Mouse (Mus musculus): ENCODE data around the gene Jph3. TPM values are rescaled to one million over a fixed set of nuclear protein-coding genes. Genes with fewer than 3 reads are reported as not detected.

Gene Jph3
- polyA plus RNA-seq, 1 experiment = not detected

DNA sequence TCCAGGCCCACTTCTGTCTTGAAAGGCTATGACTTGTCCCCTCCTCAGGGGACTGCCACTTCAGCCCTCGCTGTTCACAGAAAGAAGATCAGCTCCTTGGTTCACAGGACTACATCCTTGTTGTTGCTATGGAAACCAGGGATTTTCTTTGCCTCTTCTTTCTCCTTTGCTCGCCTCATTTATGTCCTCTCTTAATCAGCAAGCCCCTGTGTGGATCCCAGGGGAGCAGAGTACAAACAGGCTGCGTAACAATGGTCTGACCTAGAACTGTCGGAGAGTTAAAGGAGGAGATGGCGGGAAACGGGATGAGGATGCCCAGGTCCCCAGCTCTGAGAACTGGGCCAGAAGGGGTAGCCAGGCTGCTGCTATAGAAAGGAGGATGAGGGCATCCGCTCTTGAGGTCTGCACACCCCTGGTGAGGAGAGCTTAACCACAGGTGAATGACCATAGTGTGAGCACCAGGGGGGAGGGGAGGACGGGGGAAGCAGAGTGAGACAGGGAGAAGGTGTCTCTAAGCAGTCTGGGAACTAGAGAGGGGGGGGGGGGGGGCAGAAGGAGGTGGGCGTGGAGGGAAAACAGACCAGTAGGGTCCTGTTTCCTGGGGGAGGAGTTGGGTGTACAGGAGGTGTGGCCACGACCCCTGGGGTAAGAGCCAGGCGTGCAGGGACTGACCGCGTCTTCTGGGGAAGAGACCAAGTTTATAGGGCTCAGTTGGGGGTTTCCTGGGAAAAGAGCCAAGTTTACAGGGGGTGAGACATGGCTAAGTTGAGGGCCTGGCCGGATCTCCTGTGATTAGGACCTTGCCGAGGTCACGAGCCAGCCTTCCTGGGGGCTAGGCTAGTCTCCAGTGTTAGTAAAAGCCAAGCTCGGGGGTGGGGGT is 31.4 kb upstream of the Jph3 start:
- Histone ChIP-seq H3K9me3 (peaks cover 16% of the 10 kb centered on the region), H3K4me3 (replicated peaks) (no peak overlapping the region), H3K4me1 (peaks cover 12% of the 10 kb centered on the region; the same call in 1 of the 2 replicates), H3K27me3 (replicated peaks) (peaks cover 64% of the 10 kb centered on the region), H3K36me3 (replicated peaks; ENCODE audit: low read length) (no peaks in the 10 kb centered on the region)
- no peak for TF ChIP-seq FLI1 (IDR thresholded peaks at IDR 0.05; ENCODE audit: low read length)
- TF ChIP-seq GATA1 (IDR thresholded peaks at IDR 0.05; ENCODE audit: borderline replicate concordance, low read length) = no peak

DNA sequence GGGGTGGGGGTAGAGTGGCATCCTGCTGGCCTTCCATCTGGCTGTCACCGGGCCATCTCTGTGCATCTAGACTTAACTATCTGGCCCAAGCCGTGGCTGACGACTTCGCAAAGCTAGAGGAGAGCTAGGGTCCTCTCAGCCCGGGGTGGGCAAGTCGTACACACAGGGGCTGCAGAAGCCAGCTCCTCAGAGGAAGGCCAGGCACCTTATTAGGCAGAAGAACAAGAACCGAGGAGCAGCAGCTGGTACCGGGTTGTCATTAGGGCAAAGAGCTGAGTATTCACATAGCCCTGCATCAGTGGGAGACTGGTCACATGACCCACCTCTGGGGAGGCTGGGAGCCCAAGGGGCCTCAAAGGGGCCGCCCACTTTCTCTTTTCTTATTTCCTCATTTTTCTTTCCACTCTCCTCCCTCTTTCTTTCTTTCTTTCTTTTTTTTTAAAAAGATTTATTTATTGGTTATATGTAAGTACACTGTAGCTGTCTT is 30.8 kb upstream of the Jph3 start:
- Histone ChIP-seq H3K4me3 (replicated peaks) (no peak overlapping the region), H3K4me1 (peaks cover 10% of the 10 kb centered on the region; the same call in 1 of the 2 replicates), H3K9me3 (peaks cover 20% of the 10 kb centered on the region), H3K36me3 (replicated peaks; ENCODE audit: low read length) (no peaks in the 10 kb centered on the region), H3K27me3 (replicated peaks) (peaks cover 68% of the 10 kb centered on the region)
- TF ChIP-seq FLI1 (IDR thresholded peaks at IDR 0.05; ENCODE audit: low read length) (no peak), GATA1 (IDR thresholded peaks at IDR 0.05; ENCODE audit: borderline replicate concordance, low read length) (no peak)

DNA sequence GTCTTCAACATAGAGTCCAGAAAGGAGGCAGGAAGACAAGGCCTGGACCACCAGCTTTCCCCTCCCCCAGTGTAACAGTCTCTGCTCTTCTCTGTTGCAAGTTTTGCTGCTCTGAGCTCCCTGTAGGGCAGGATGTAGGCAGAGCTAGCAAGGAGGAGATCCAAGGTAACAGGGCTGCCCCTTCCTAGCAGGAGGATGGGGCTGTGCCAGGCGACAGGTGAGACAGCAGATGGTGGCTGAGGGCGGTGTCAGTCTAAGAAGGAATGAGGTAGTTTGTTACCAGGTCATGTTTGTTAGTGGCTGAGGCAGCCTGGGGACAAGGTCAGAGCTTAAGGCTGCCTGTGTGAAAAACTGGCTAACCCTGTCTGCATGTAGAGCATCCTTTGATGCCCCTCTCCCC is 29.5 kb upstream of the Jph3 start:
- Histone ChIP-seq H3K36me3 (replicated peaks; ENCODE audit: low read length) (no peaks in the 10 kb centered on the region), H3K9me3 (peaks cover 20% of the 10 kb centered on the region), H3K27me3 (replicated peaks) (peaks cover 70% of the 10 kb centered on the region), H3K4me3 (replicated peaks) (no peak overlapping the region), H3K4me1 (peaks cover 8% of the 10 kb centered on the region; the same call in 1 of the 2 replicates)
- TF ChIP-seq GATA1 (IDR thresholded peaks at IDR 0.05; ENCODE audit: borderline replicate concordance, low read length) = no peak
- no peak for TF ChIP-seq FLI1 (IDR thresholded peaks at IDR 0.05; ENCODE audit: low read length)

DNA sequence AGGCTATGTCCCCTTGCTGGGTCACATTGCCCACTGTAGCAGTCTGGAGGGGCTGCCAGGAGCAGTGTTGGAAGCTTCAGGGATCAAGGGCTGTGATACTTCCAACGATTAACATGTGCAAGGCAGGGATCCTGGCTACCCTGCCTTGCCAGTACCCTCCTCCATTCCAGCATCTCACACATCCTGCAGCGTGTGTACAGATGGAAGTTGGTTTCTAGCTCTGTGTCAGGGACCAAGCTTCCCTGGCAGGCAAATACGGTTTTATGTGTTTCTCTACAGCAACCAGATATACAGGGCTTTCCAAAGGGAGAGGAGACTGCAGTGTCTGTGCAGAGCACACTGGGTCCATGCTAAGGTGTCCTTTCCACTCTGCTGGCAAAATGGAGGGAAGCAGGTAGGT is 24.2 kb upstream of the Jph3 start:
- TF ChIP-seq FLI1 (IDR thresholded peaks at IDR 0.05; ENCODE audit: low read length) (no peak), GATA1 (IDR thresholded peaks at IDR 0.05; ENCODE audit: borderline replicate concordance, low read length) (no peak)
- Histone ChIP-seq H3K27me3 (replicated peaks) (peaks cover 77% of the 10 kb centered on the region), H3K4me3 (replicated peaks) (no peak overlapping the region), H3K36me3 (replicated peaks; ENCODE audit: low read length) (no peaks in the 10 kb centered on the region), H3K9me3 (peaks cover 15% of the 10 kb centered on the region), H3K4me1 (no peaks in the 10 kb centered on the region)

DNA sequence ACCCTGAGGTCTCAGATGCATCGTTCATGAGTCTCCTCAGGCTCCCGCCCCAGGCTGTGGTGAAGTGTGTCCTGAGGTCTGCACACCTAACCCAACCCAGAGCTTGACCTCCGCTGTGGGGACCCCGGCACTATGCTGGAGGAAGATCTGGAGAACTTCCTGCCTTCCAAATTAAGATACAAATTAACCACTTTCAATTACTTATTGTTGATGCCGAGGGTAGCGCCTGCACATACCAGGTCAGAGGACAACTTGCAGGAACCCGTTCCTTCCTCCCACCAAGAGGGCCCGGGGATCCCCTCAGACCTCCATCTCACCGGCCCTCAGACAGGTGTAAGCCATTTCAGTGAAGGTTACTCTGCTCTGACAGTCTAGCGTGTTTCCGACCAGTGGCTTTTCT is 22.5 kb upstream of the Jph3 start:
- Histone ChIP-seq H3K36me3 (replicated peaks; ENCODE audit: low read length) (no peaks in the 10 kb centered on the region), H3K4me3 (replicated peaks) (no peak overlapping the region), H3K9me3 (peaks cover 6% of the 10 kb centered on the region; the same call in 1 of the 2 replicates), H3K27me3 (replicated peaks) (peaks cover 68% of the 10 kb centered on the region), H3K4me1 (no peaks in the 10 kb centered on the region)
- TF ChIP-seq GATA1 (IDR thresholded peaks at IDR 0.05; ENCODE audit: borderline replicate concordance, low read length) (no peak), FLI1 (IDR thresholded peaks at IDR 0.05; ENCODE audit: low read length) (no peak)

DNA sequence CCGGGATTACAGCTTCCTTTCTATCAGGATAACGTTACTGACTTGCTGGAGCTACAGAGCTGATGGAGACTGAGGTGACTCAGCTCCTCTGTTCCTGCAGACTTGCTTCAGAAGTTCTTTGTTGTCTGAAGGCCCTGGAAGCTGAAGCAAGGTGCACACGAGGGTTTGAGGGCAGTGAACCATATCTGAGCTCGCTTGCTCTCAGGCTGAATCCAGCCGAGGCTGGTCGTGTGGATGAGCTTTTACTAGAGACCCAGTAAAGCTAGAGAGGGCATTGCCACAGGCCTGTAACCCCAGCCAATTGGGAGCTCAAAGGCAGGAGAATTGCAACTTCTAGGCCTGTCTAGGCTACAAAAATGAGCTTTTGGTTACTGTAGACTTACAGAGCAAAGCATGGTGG is 21.0 kb upstream of the Jph3 start:
- H3K4me1 ChIP-seq = no peaks in the 10 kb centered on the region
- H3K4me3 ChIP-seq (replicated peaks) = no peak overlapping the region
- no peaks in the 10 kb centered on the region for H3K36me3 ChIP-seq (replicated peaks; ENCODE audit: low read length)
- H3K9me3 ChIP-seq = no peaks in the 10 kb centered on the region
- H3K27me3 ChIP-seq (replicated peaks) = peaks cover 70% of the 10 kb centered on the region
- TF ChIP-seq FLI1 (IDR thresholded peaks at IDR 0.05; ENCODE audit: low read length) (no peak), GATA1 (IDR thresholded peaks at IDR 0.05; ENCODE audit: borderline replicate concordance, low read length) (no peak)

DNA sequence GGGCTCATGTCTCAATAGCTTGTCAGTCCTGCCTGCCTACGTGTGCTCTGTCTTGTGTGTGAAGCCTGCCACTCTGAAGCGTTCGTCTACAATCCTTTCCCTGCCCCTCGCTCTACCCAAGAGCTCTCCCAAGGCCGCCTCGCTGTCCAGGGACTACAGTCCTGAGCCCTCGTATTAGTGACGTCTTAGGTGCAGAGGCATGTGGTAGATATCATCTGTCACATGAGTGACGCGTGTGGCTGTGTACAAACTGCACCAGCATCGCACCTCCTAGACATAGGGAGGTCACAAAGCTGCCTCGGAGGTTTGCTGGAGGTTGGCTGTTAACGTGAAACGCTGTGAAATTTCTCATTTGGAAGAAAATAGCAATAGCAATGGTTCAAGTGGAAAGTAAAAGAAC is 11.9 kb upstream of the Jph3 start:
- no peak overlapping the region for H3K4me3 ChIP-seq (replicated peaks)
- peaks cover 83% of the 10 kb centered on the region for H3K27me3 ChIP-seq (replicated peaks)
- TF ChIP-seq FLI1 (IDR thresholded peaks at IDR 0.05; ENCODE audit: low read length) (no peak), GATA1 (IDR thresholded peaks at IDR 0.05; ENCODE audit: borderline replicate concordance, low read length) (no peak)
- H3K36me3 ChIP-seq (replicated peaks; ENCODE audit: low read length) = no peaks in the 10 kb centered on the region
- peaks cover 5% of the 10 kb centered on the region; the same call in 1 of the 2 replicates for H3K4me1 ChIP-seq
- H3K9me3 ChIP-seq = no peaks in the 10 kb centered on the region

DNA sequence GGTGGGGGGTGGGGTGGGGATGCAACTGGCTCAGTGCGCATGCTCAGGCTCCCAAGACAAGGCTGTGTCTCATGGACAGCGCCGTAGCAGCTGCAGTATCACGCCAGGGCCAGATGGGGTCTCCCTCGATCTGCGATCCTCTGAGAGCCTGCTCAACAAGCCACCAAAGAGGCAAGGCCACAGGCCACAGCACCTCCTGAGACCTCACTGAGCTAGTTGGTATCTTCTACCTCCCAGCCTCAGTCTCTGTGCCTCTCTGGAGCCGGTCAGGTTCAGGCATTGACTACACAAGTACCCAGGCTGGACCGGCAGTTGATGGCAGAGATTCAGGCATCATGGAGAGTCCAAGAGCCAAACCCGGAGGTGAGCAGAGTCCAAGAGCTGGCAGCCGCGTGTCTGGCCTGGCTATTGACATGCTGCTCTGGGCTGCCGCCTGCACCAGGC is 11.4 kb upstream of the Jph3 start:
- peaks cover 5% of the 10 kb centered on the region; the same call in 1 of the 2 replicates for H3K4me1 ChIP-seq
- H3K9me3 ChIP-seq = no peaks in the 10 kb centered on the region
- no peaks in the 10 kb centered on the region for H3K36me3 ChIP-seq (replicated peaks; ENCODE audit: low read length)
- no peak overlapping the region for H3K4me3 ChIP-seq (replicated peaks)
- peaks cover 82% of the 10 kb centered on the region for H3K27me3 ChIP-seq (replicated peaks)
- TF ChIP-seq FLI1 (IDR thresholded peaks at IDR 0.05; ENCODE audit: low read length) (no peak), GATA1 (IDR thresholded peaks at IDR 0.05; ENCODE audit: borderline replicate concordance, low read length) (no peak)

DNA sequence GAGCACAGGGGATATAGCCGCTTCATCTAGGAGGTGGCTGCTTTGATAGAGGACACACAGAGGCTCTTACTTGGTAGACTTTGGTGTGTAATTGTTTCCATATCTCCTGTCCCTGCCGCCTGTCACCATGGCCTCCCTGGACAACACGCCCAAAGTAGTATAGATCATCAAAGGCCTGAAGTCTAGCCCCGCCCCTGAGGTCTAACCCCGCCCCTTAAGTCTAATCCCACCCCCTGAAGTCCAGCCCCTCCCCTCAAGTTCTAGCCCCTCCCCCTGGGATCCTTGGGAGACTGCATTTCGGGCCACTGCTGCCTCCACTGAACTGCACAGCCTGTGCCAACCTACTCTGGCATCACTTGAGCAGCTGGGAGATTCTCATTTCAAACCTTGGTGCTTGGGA is 10.5 kb upstream of the Jph3 start:
- Histone ChIP-seq H3K4me3 (replicated peaks) (no peak overlapping the region), H3K36me3 (replicated peaks; ENCODE audit: low read length) (no peaks in the 10 kb centered on the region), H3K27me3 (replicated peaks) (peaks cover 82% of the 10 kb centered on the region), H3K4me1 (peaks cover 5% of the 10 kb centered on the region; the same call in 1 of the 2 replicates), H3K9me3 (no peaks in the 10 kb centered on the region)
- TF ChIP-seq GATA1 (IDR thresholded peaks at IDR 0.05; ENCODE audit: borderline replicate concordance, low read length) (no peak), FLI1 (IDR thresholded peaks at IDR 0.05; ENCODE audit: low read length) (no peak)

DNA sequence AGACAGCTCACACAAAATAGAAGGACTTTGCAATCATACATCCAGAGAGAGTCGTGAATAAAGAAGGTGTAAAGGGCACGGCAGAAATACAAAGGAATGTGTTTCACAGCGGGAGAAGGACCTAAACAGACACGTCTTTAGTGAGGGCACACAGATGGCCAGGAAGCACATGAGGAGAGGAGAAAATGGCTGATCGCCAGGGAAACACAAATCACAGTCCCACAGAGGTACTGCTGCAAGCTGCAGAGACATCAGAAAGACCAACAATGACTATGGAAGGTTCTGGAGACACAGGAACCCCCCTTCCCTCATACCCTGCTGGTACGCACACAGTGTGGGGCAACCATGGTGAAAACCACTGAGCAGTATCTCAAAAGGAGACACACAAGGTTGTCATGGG is 8.4 kb upstream of the Jph3 start:
- TF ChIP-seq GATA1 (IDR thresholded peaks at IDR 0.05; ENCODE audit: borderline replicate concordance, low read length) (no peak), FLI1 (IDR thresholded peaks at IDR 0.05; ENCODE audit: low read length) (no peak)
- no peaks in the 10 kb centered on the region for H3K9me3 ChIP-seq
- no peak overlapping the region for H3K4me3 ChIP-seq (replicated peaks)
- peaks cover 76% of the 10 kb centered on the region for H3K27me3 ChIP-seq (replicated peaks)
- peaks cover 5% of the 10 kb centered on the region; the same call in 1 of the 2 replicates for H3K4me1 ChIP-seq
- H3K36me3 ChIP-seq (replicated peaks; ENCODE audit: low read length) = no peaks in the 10 kb centered on the region
